Mouse (Mus musculus) MEL (cell line): Measurements from ENCODE around the gene Dnajc30. TPM values are rescaled to one million over a fixed set of nuclear protein-coding genes. Genes with fewer than 3 reads are reported as not detected.

Source experiments
- DNase-seq: peaks from one replicate; pipeline ENCODE4 v3.0.0; 2011; ENCODE audit warnings: low read depth, low spot score
- H3K27ac ChIP-seq: 2 replicates; pipeline ENCODE4 v1.5.1; 2012; ENCODE audit warnings: low read depth, mild to moderate bottlenecking, control low read depth, low read length, moderate library complexity; ENCODE audit not compliant: control insufficient read depth
- H3K27me3 ChIP-seq, 2 experiments: fragments of 150-350 bp in 1 of 2; sonication (generic) in 1 of 2; 2 replicates each; pipeline ENCODE4 v1.6.1; 2012; ENCODE audit warnings: low read length in 2 of 2, mild to moderate bottlenecking in 2 of 2, improper control_type of control experiment in 1 of 2, moderate library complexity in 1 of 2; ENCODE audit not compliant: insufficient read depth in 2 of 2, control insufficient read depth in 1 of 2
- H3K36me3 ChIP-seq, 2 experiments: 2 replicates each; pipeline ENCODE4 v1.6.1; 2012 to 2014; ENCODE audit warnings: low read length in 2 of 2, improper control_type of control experiment in 1 of 2, inconsistent platforms in 1 of 2, mild to moderate bottlenecking in 1 of 2; ENCODE audit not compliant: insufficient read depth in 2 of 2, control insufficient read depth in 1 of 2
- H3K4me1 ChIP-seq, 2 experiments: fragments of 150-350 bp in 1 of 2; sonication (generic) in 1 of 2; 2 replicates each; pipeline ENCODE4 v1.6.1; 2012; ENCODE audit warnings: low read length in 2 of 2, improper control_type of control experiment in 1 of 2, mild to moderate bottlenecking in 1 of 2; ENCODE audit not compliant: insufficient read depth in 2 of 2, control insufficient read depth in 1 of 2
- H3K4me3 ChIP-seq, 2 experiments: fragments of 150-350 bp in 1 of 2; sonication (generic) in 1 of 2; 2 replicates each; pipeline ENCODE4 v1.5.1; 2012; ENCODE audit warnings: low read depth in 2 of 2, low read length in 2 of 2, mild to moderate bottlenecking in 2 of 2, moderate library complexity in 2 of 2, control low read depth in 1 of 2, improper control_type of control experiment in 1 of 2; ENCODE audit not compliant: control insufficient read depth in 1 of 2, insufficient read depth in 1 of 2
- H3K79me2 ChIP-seq: 2 replicates; pipeline ENCODE4 v1.6.1; 2012; ENCODE audit warnings: mild to moderate bottlenecking, low read length, moderate library complexity; ENCODE audit not compliant: control insufficient read depth, poor library complexity, insufficient read depth
- H3K9ac ChIP-seq: 2 replicates; pipeline ENCODE4 v1.6.1; 2012; ENCODE audit warnings: low read depth, mild to moderate bottlenecking, control low read depth, low read length, moderate library complexity; ENCODE audit not compliant: control insufficient read depth, poor library complexity, severe bottlenecking
- H3K9me3 ChIP-seq: fragments of 150-350 bp; sonication (generic); replicated peaks from 2 replicates; pipeline ENCODE4 v1.6.1; 2012; ENCODE audit warnings: mild to moderate bottlenecking, low read length, improper control_type of control experiment, moderate library complexity; ENCODE audit not compliant: insufficient read depth
- BHLHE40 ChIP-seq: IDR thresholded peaks from 2 replicates; pipeline ENCODE4 v1.6.1; 2012; ENCODE audit warnings: low read depth, mild to moderate bottlenecking, inconsistent platforms, low read length, improper control_type of control experiment, borderline replicate concordance
- CHD1 ChIP-seq: IDR thresholded peaks from 2 replicates; pipeline ENCODE4 v1.6.1; 2012; ENCODE audit warnings: low read depth, mild to moderate bottlenecking, inconsistent platforms, low read length, improper control_type of control experiment
- CHD2 ChIP-seq: IDR thresholded peaks from 2 replicates; pipeline ENCODE4 v1.6.1; 2011; ENCODE audit warnings: low read length, improper control_type of control experiment
- CTCF ChIP-seq, 3 experiments: IDR thresholded peaks in 2 of 3; conservative IDR thresholded peaks in 1 of 3; 2 replicates each; pipeline ENCODE4 v1.5.1; 2011 to 2012; ENCODE audit warnings: low read length in 3 of 3, low read depth in 2 of 3, mild to moderate bottlenecking in 2 of 3, improper control_type of control experiment in 1 of 3, inconsistent platforms in 1 of 3, mixed read lengths in 1 of 3, moderate library complexity in 1 of 3; ENCODE audit not compliant: control insufficient read depth in 1 of 3, insufficient read depth in 1 of 3, poor library complexity in 1 of 3, severe bottlenecking in 1 of 3
- E2F4 ChIP-seq: IDR thresholded peaks from 2 replicates; pipeline ENCODE4 v1.6.1; 2011; ENCODE audit warnings: low read depth, low read length, improper control_type of control experiment, borderline replicate concordance
- ELF1 ChIP-seq: IDR thresholded peaks from 2 replicates; pipeline ENCODE4 v1.6.1; 2014; ENCODE audit warnings: low read depth, mild to moderate bottlenecking, inconsistent platforms, low read length, improper control_type of control experiment, moderate library complexity
- ETS1 ChIP-seq: IDR thresholded peaks from 2 replicates; pipeline ENCODE4 v1.6.1; 2012; ENCODE audit warnings: low read depth, mild to moderate bottlenecking, inconsistent platforms, low read length, improper control_type of control experiment, moderate library complexity
- GABPA ChIP-seq: IDR thresholded peaks from 2 replicates; pipeline ENCODE4 v1.6.1; 2012; ENCODE audit warnings: low read depth, mild to moderate bottlenecking, inconsistent platforms, low read length, improper control_type of control experiment, moderate library complexity
- GATA1 ChIP-seq: IDR thresholded peaks from 2 replicates; pipeline ENCODE4 v1.6.1; 2011; ENCODE audit warnings: low read depth, low read length, improper control_type of control experiment
- HCFC1 ChIP-seq: IDR thresholded peaks from 2 replicates; pipeline ENCODE4 v1.6.1; 2012; ENCODE audit warnings: low read depth, mild to moderate bottlenecking, inconsistent platforms, low read length, improper control_type of control experiment, moderate library complexity
- JUND ChIP-seq: IDR thresholded peaks from 2 replicates; pipeline ENCODE4 v1.6.1; 2011; ENCODE audit warnings: low read depth, mild to moderate bottlenecking, improper control_type of control experiment, low read length
- KAT2A ChIP-seq: conservative IDR thresholded peaks from 2 replicates; pipeline ENCODE4 v1.6.1; 2012; ENCODE audit warnings: low read depth, low read length, improper control_type of control experiment, inconsistent platforms
- MAFK ChIP-seq: IDR thresholded peaks from 2 replicates; pipeline ENCODE4 v1.6.1; 2011; ENCODE audit warnings: low read depth, mild to moderate bottlenecking, low read length, improper control_type of control experiment, borderline replicate concordance
- MAX ChIP-seq: IDR thresholded peaks from 2 replicates; pipeline ENCODE4 v1.6.1; 2011; ENCODE audit warnings: low read length, improper control_type of control experiment
- MAZ ChIP-seq: IDR thresholded peaks from 2 replicates; pipeline ENCODE4 v1.6.1; 2012; ENCODE audit warnings: low read depth, mild to moderate bottlenecking, inconsistent platforms, low read length, improper control_type of control experiment
- MEF2A ChIP-seq: IDR thresholded peaks from 2 replicates; pipeline ENCODE4 v1.6.1; 2014; ENCODE audit warnings: low read depth, mild to moderate bottlenecking, inconsistent platforms, low read length, improper control_type of control experiment; ENCODE audit not compliant: poor library complexity, insufficient replicate concordance, severe bottlenecking; ENCODE audit errors: extremely low read depth
- MXI1 ChIP-seq: IDR thresholded peaks from 2 replicates; pipeline ENCODE4 v1.6.1; 2011; ENCODE audit warnings: mild to moderate bottlenecking, low read depth, low read length, improper control_type of control experiment
- MYC ChIP-seq: IDR thresholded peaks from 2 replicates; pipeline ENCODE4 v1.6.1; 2011; ENCODE audit warnings: low read depth, mild to moderate bottlenecking, low read length, improper control_type of control experiment, moderate library complexity
- NELFE ChIP-seq: IDR thresholded peaks from 2 replicates; pipeline ENCODE4 v1.6.1; 2011; ENCODE audit warnings: low read depth, low read length, improper control_type of control experiment
- NRF1 ChIP-seq: IDR thresholded peaks from 2 replicates; pipeline ENCODE4 v1.6.1; 2014; ENCODE audit warnings: low read depth, mild to moderate bottlenecking, inconsistent platforms, low read length, improper control_type of control experiment, moderate library complexity; ENCODE audit not compliant: poor library complexity, insufficient read depth, severe bottlenecking
- POLR2A ChIP-seq, 2 experiments: IDR thresholded peaks; 2 replicates each; pipeline ENCODE4 v1.6.1; 2011 to 2012; ENCODE audit warnings: low read length in 2 of 2, mild to moderate bottlenecking in 2 of 2, control low read depth in 1 of 2, improper control_type of control experiment in 1 of 2, low read depth in 1 of 2, moderate library complexity in 1 of 2; ENCODE audit not compliant: control insufficient read depth in 1 of 2, insufficient read depth in 1 of 2, poor library complexity in 1 of 2
- POLR2AphosphoS2 ChIP-seq: IDR thresholded peaks from 2 replicates; pipeline ENCODE4 v1.6.1; 2011; ENCODE audit warnings: low read length, improper control_type of control experiment
- POLR2AphosphoS5 ChIP-seq: IDR thresholded peaks from 2 replicates; pipeline ENCODE4 v1.6.1; 2012; ENCODE audit warnings: low read depth, borderline replicate concordance, mild to moderate bottlenecking, inconsistent platforms, low read length, moderate library complexity, mixed read lengths
- RAD21 ChIP-seq: IDR thresholded peaks from 2 replicates; pipeline ENCODE4 v1.6.1; 2011; ENCODE audit warnings: mild to moderate bottlenecking, low read depth, low read length, improper control_type of control experiment
- RCOR1 ChIP-seq: IDR thresholded peaks from 2 replicates; pipeline ENCODE4 v1.6.1; 2012; ENCODE audit warnings: low read depth, mild to moderate bottlenecking, inconsistent platforms, low read length, improper control_type of control experiment
- SIN3A ChIP-seq: IDR thresholded peaks from 2 replicates; pipeline ENCODE4 v1.6.1; 2012; ENCODE audit warnings: low read length, improper control_type of control experiment, inconsistent platforms
- SMC3 ChIP-seq: IDR thresholded peaks from 2 replicates; pipeline ENCODE4 v1.6.1; 2011; ENCODE audit warnings: low read depth, low read length, improper control_type of control experiment
- TAL1 ChIP-seq: IDR thresholded peaks from 2 replicates; pipeline ENCODE4 v1.6.1; 2012; ENCODE audit warnings: mild to moderate bottlenecking, inconsistent platforms, low read length, moderate library complexity, mixed read lengths
- TBP ChIP-seq: IDR thresholded peaks from 2 replicates; pipeline ENCODE4 v1.8.0; 2011; ENCODE audit warnings: low read depth, low read length, improper control_type of control experiment
- TCF12 ChIP-seq: IDR thresholded peaks from 2 replicates; pipeline ENCODE4 v1.6.1; 2014; ENCODE audit warnings: low read depth, mild to moderate bottlenecking, inconsistent platforms, low read length, improper control_type of control experiment, moderate library complexity
- USF1 ChIP-seq: IDR thresholded peaks from 2 replicates; pipeline ENCODE4 v1.6.1; 2014; ENCODE audit warnings: low read depth, mild to moderate bottlenecking, inconsistent platforms, low read length, improper control_type of control experiment, moderate library complexity
- USF2 ChIP-seq, 2 experiments: IDR thresholded peaks; 2 replicates each; pipeline ENCODE4 v1.6.1; 2011 to 2012; ENCODE audit warnings: improper control_type of control experiment in 2 of 2, low read length in 2 of 2, borderline replicate concordance in 1 of 2, inconsistent platforms in 1 of 2, low read depth in 1 of 2, mild to moderate bottlenecking in 1 of 2; ENCODE audit not compliant: insufficient read depth in 1 of 2
- ZC3H11A ChIP-seq: IDR thresholded peaks from 2 replicates; pipeline ENCODE4 v1.6.1; 2012; ENCODE audit warnings: low read depth, mild to moderate bottlenecking, inconsistent platforms, low read length, improper control_type of control experiment
- ZKSCAN1 ChIP-seq: IDR thresholded peaks from 2 replicates; pipeline ENCODE4 v1.6.1; 2012; ENCODE audit warnings: low read depth, mild to moderate bottlenecking, inconsistent platforms, low read length, improper control_type of control experiment, moderate library complexity
- ZNF384 ChIP-seq: IDR thresholded peaks from 2 replicates; pipeline ENCODE4 v1.6.1; 2012; ENCODE audit warnings: low read depth, mild to moderate bottlenecking, inconsistent platforms, low read length, improper control_type of control experiment
- polyA plus RNA-seq, 2 experiments: library from polyadenylated mRNA; stranded (reverse) in 1 of 2; unstranded in 1 of 2; fragments of >175 nt in 1 of 2; fragments of >200 nt in 1 of 2; gene quantifications; 2 replicates each; pipeline versions ENCODE4 v1.2.1 to v1.2.4; 2012; ENCODE audit warnings: low replicate concordance in 2 of 2, low read depth in 1 of 2; ENCODE audit not compliant: insufficient read length in 2 of 2, insufficient read depth in 1 of 2, missing spikeins in 1 of 2
- total RNA-seq: library from RNA; depleted of rRNA; stranded (reverse); fragments of 300-350 nt; gene quantifications from 2 replicates; pipeline ENCODE4 v1.2.3, GENCODE M21; 2012; rRNA removed

Dnajc30 gene
- total RNA-seq (6.5 and 7.4 TPM in 2 replicates), polyA plus RNA-seq (10 to 100 TPM in 1 of 2 experiments, not detected in 1; 15.6 TPM)

DNA sequence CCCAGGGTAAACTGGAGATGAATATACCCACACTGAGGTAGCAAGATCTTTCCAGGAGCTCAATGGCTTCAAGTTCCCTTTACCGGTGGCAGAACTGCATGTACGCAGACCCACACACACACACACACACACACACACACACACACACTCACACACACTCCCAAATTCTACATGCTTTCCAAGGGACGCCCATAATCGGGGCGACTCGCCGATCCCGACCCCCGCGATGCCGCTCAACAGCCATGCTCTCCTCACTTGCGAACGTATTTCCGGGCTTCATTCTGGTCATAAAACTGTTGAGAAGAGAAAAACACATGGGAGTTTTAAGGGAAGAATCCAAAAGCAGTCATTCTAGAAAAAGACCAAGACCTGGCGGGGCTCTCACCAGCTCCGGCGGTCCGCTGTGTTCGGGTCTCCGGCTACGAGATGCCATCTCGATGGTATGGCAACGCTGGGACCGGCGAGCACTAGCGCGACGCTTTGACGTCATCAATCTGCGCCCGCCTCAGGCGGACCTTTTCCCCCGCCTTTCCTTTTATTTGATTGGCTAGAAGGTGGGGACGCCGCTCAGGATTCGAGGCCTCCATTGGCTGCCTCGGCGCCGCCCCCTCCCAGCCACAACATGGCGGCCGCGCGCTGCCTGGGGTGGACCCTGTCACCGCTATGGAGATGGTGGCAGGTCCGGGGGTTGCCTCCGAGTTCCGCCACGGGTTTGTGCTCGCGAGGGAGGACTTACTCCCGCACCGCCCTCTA lies at the start of gene Dnajc30:
TSS of gene Dnajc30 (plus strand) at position 574 of the 753 bp plus-strand sequence.
- peak within 1 kb of the TSS; percentile 93 for H3K9ac ChIP-seq
- peaks cover 0 to 11% of the 10 kb centered on the region in 2 experiments; a peak in 3 of 4 replicates for H3K36me3 ChIP-seq
- TF ChIP-seq MAX, result peak; percentile 81
- TF ChIP-seq MXI1, result peak; percentile 95
- TF ChIP-seq TAL1, result no peak
- no peak for TF ChIP-seq MAFK
- no peak for TF ChIP-seq RCOR1
- TF ChIP-seq ELF1, result peak; percentile 56; the same call in 1 of the 2 replicates
- TF ChIP-seq ZKSCAN1, result no peak
- TF ChIP-seq POLR2A (IDR thresholded peaks at IDR 0.05; ENCODE audit: control insufficient read depth in 1 of 2, insufficient read depth in 1 of 2, low read depth in 1 of 2, low read length in 2 of 2, poor library complexity in 1 of 2), result peak; percentile 86 to 99
- no peak for TF ChIP-seq USF1
- no peak for TF ChIP-seq MEF2A
- TF ChIP-seq CHD2, result peak; percentile 28; the same call in 1 of the 2 replicates
- TF ChIP-seq TCF12, result peak; percentile 52; the same call in 1 of the 2 replicates
- TF ChIP-seq SIN3A, result peak; percentile 97
- no peak for TF ChIP-seq E2F4
- TF ChIP-seq ZNF384, result no peak
- TF ChIP-seq NELFE, result peak; percentile 82
- 0 out of 2 replicates have a peak, but pooled peaks have one; percentile 37 for TF ChIP-seq NRF1
- no peak; the same call in 1 of the 2 replicates for TF ChIP-seq ZC3H11A
- no peak; the same call in 1 of the 2 replicates for TF ChIP-seq KAT2A
- TF ChIP-seq HCFC1, result peak; percentile 92
- no peak for TF ChIP-seq RAD21
- no peak for TF ChIP-seq GATA1
- peak; percentile 73; the same call in 1 of the 2 replicates for TF ChIP-seq MYC
- peak; percentile 72; the same call in 1 of the 2 replicates for TF ChIP-seq POLR2AphosphoS2
- no peak for TF ChIP-seq CHD1
- TF ChIP-seq POLR2AphosphoS5, result no peak
- TF ChIP-seq TBP, result peak; percentile 70
- TF ChIP-seq ETS1, result no peak; the same call in 1 of the 2 replicates
- peak; percentile 66; the same call in 1 of the 2 replicates for TF ChIP-seq MAZ
- TF ChIP-seq BHLHE40, result no peak
- no peak for TF ChIP-seq CTCF (IDR thresholded peaks at IDR 0.05 in 2 of 3, conservative IDR thresholded peaks at IDR 0.05 in 1 of 3; ENCODE audit: control insufficient read depth in 1 of 3, insufficient read depth in 1 of 3, low read depth in 2 of 3, low read length in 3 of 3, poor library complexity in 1 of 3, severe bottlenecking in 1 of 3)
- TF ChIP-seq SMC3, result no peak
- TF ChIP-seq GABPA, result no peak
- TF ChIP-seq JUND, result no peak
- TF ChIP-seq USF2 (IDR thresholded peaks at IDR 0.05; ENCODE audit: borderline replicate concordance in 1 of 2, insufficient read depth in 1 of 2, low read depth in 1 of 2, low read length in 2 of 2), result no peak

More for the DNA sequence above, at the start of gene Dnajc30:
- DNase-seq, result peak; percentile 98
- Histone ChIP-seq H3K27ac (peak within 1 kb of the TSS; percentile 31), H3K9me3 (no peaks in the 10 kb centered on the region), H3K4me3 (peak within 1 kb of the TSS; percentile 82 to 92), H3K27me3 (no peaks in the 10 kb centered on the region), H3K4me1 (peaks cover 3 to 13% of the 10 kb centered on the region in 2 experiments), H3K79me2 (peaks cover 22% of the 10 kb centered on the region)
